Mouse (Mus musculus): Measurements from ENCODE around the gene Vav1. TPM values are rescaled to one million over a fixed set of nuclear protein-coding genes. Genes with fewer than 3 reads are reported as not detected.

Gene Vav1
- polyA plus RNA-seq, 1 experiment from 2014 or later = 1.7 TPM

- Histone ChIP-seq H3K27ac (replicated peaks; ENCODE audit: low read depth, low read length) (no peak overlapping the region), H3K4me3 (ENCODE audit: low read depth, low read length) (no peak overlapping the region), H3K36me3 (ENCODE audit: control insufficient read depth, insufficient read depth, low read length) (no peaks in the 10 kb centered on the region), H3K27me3 (ENCODE audit: control insufficient read depth, insufficient read depth, low read length) (no peaks in the 10 kb centered on the region), H3K9ac (ENCODE audit: low read length) (no peak overlapping the region), H3K9me3 (ENCODE audit: control insufficient read depth, low read length) (no peaks in the 10 kb centered on the region; the same call in 1 of the 2 replicates), H3K4me1 (ENCODE audit: control insufficient read depth, insufficient read depth, low read length) (no peaks in the 10 kb centered on the region), H3K4me2 (ENCODE audit: low read depth, severe bottlenecking) (no peak overlapping the region)
- DNase-seq (ENCODE audit: low spot score) (no peak), ATAC-seq (ENCODE audit: insufficient number of reproducible peaks, low FRiP score, low TSS enrichment, low read depth) (no peak)
- WGBS = 75% methylated on average over 2 of the region's 2 CpGs
Measured at GRCm38 (mm10) chr17:57344029-57344707, 65.3 kb downstream of the Vav1 start.

GRCm38 (mm10) chr17:57347017-57347416, 68.1 kb downstream of the Vav1 start:
- ATAC-seq (ENCODE audit: insufficient number of reproducible peaks, low FRiP score, low TSS enrichment, low read depth) (no peak), DNase-seq (ENCODE audit: low spot score) (no peak)
- H3K4me3 ChIP-seq (ENCODE audit: low read depth, low read length) = no peak overlapping the region
- H3K9ac ChIP-seq (ENCODE audit: low read length) = no peak overlapping the region
- no peak overlapping the region for H3K4me2 ChIP-seq (ENCODE audit: low read depth, severe bottlenecking)
- no peaks in the 10 kb centered on the region for H3K4me1 ChIP-seq (ENCODE audit: control insufficient read depth, insufficient read depth, low read length)
- no peaks in the 10 kb centered on the region for H3K27me3 ChIP-seq (ENCODE audit: control insufficient read depth, insufficient read depth, low read length)
- 76% methylated on average over 6 of the region's 6 CpGs for WGBS
- no peaks in the 10 kb centered on the region for H3K36me3 ChIP-seq (ENCODE audit: control insufficient read depth, insufficient read depth, low read length)
- no peaks in the 10 kb centered on the region; the same call in 1 of the 2 replicates for H3K9me3 ChIP-seq (ENCODE audit: control insufficient read depth, low read length)
- H3K27ac ChIP-seq (replicated peaks; ENCODE audit: low read depth, low read length) = no peak overlapping the region

GRCm38 (mm10) chr17:57347781-57348180, 68.9 kb downstream of the Vav1 start:
- no peaks in the 10 kb centered on the region for H3K36me3 ChIP-seq (ENCODE audit: control insufficient read depth, insufficient read depth, low read length)
- no peak for ATAC-seq (ENCODE audit: insufficient number of reproducible peaks, low FRiP score, low TSS enrichment, low read depth)

DNA sequence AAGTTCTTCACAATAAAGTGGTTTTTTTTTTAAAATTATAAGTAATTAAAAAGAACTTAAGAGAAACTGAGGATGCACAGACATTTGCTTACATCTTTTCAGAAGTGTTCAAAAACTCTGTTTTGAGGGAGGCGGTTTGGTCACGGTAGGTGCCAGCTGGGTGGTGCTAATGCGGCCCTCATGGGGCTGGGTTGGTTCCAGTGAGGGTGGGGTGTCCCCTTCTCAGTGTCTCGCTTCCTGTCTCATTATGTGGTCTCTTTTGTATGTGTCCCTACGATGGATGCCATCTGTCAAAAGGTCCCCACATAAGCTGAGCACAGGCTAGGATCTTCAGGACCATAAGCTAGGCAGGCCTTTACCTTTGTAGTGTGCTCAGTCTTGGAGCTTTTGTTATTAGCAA, 70.2 kb downstream of the Vav1 start:
- WGBS = 81% methylated on average over 5 of the region's 5 CpGs
- no peak overlapping the region for H3K4me3 ChIP-seq (ENCODE audit: low read depth, low read length)
- no peak for DNase-seq (ENCODE audit: low spot score)
- H3K27ac ChIP-seq (replicated peaks; ENCODE audit: low read depth, low read length) = no peak overlapping the region
- no peak for ATAC-seq (ENCODE audit: insufficient number of reproducible peaks, low FRiP score, low TSS enrichment, low read depth)
- no peaks in the 10 kb centered on the region for H3K9me3 ChIP-seq (ENCODE audit: control insufficient read depth, low read length)
- H3K4me1 ChIP-seq (ENCODE audit: control insufficient read depth, insufficient read depth, low read length) = no peaks in the 10 kb centered on the region
- no peaks in the 10 kb centered on the region for H3K36me3 ChIP-seq (ENCODE audit: control insufficient read depth, insufficient read depth, low read length)
- no peaks in the 10 kb centered on the region for H3K27me3 ChIP-seq (ENCODE audit: control insufficient read depth, insufficient read depth, low read length)
- no peak overlapping the region for H3K4me2 ChIP-seq (ENCODE audit: low read depth, severe bottlenecking)
- H3K9ac ChIP-seq (ENCODE audit: low read length) = no peak overlapping the region

More at GRCm38 (mm10) chr17:57347781-57348180, 68.9 kb downstream of the Vav1 start:
- Histone ChIP-seq H3K9me3 (ENCODE audit: control insufficient read depth, low read length) (no peaks in the 10 kb centered on the region), H3K27ac (replicated peaks; ENCODE audit: low read depth, low read length) (no peak overlapping the region), H3K27me3 (ENCODE audit: control insufficient read depth, insufficient read depth, low read length) (no peaks in the 10 kb centered on the region), H3K4me3 (ENCODE audit: low read depth, low read length) (no peak overlapping the region), H3K9ac (ENCODE audit: low read length) (no peak overlapping the region), H3K4me2 (ENCODE audit: low read depth, severe bottlenecking) (no peak overlapping the region), H3K4me1 (ENCODE audit: control insufficient read depth, insufficient read depth, low read length) (no peaks in the 10 kb centered on the region)
- 86% methylated on average over 2 of the region's 2 CpGs for WGBS
- no peak for DNase-seq (ENCODE audit: low spot score)

GRCm38 (mm10) chr17:57350212-57350611, 71.3 kb downstream of the Vav1 start:
- WGBS = 93% methylated on average over 5 of the region's 5 CpGs

DNA sequence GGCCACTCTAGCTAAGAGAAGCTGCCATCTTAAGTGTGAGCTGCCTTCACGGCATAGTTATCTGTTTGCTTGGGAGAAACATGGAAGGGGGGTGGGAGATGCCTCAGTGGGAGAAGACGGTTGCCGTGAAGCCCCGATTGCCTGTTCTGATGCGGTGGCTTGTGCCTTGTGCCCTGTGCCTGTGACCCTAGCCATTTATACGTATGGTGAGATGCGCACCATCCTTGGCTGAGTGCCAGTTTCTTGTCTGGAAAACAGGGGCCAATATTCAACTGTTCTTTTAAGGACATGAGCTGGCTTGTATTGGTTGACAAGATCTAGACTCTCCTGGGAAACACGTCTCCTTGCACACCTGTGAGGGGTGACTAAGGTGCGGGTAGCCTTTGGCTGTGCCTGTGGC, 72.2 kb downstream of the Vav1 start:
- no peaks in the 10 kb centered on the region for H3K4me1 ChIP-seq (ENCODE audit: control insufficient read depth, insufficient read depth, low read length)
- H3K4me3 ChIP-seq (ENCODE audit: low read depth, low read length) = no peak overlapping the region
- no peaks in the 10 kb centered on the region for H3K9me3 ChIP-seq (ENCODE audit: control insufficient read depth, low read length)
- no peak for ATAC-seq (ENCODE audit: insufficient number of reproducible peaks, low FRiP score, low TSS enrichment, low read depth)
- no peak overlapping the region for H3K27ac ChIP-seq (replicated peaks; ENCODE audit: low read depth, low read length)
- no peak overlapping the region for H3K9ac ChIP-seq (ENCODE audit: low read length)
- no peak overlapping the region for H3K4me2 ChIP-seq (ENCODE audit: low read depth, severe bottlenecking)
- no peaks in the 10 kb centered on the region for H3K36me3 ChIP-seq (ENCODE audit: control insufficient read depth, insufficient read depth, low read length)
- 93% methylated on average over 9 of the region's 9 CpGs for WGBS
- no peaks in the 10 kb centered on the region for H3K27me3 ChIP-seq (ENCODE audit: control insufficient read depth, insufficient read depth, low read length)
- DNase-seq (ENCODE audit: low spot score) = no peak

More at GRCm38 (mm10) chr17:57350212-57350611, 71.3 kb downstream of the Vav1 start:
- no peaks in the 10 kb centered on the region for H3K4me1 ChIP-seq (ENCODE audit: control insufficient read depth, insufficient read depth, low read length)
- no peak for DNase-seq (ENCODE audit: low spot score)
- ATAC-seq (ENCODE audit: insufficient number of reproducible peaks, low FRiP score, low TSS enrichment, low read depth) = no peak
- H3K9me3 ChIP-seq (ENCODE audit: control insufficient read depth, low read length) = no peaks in the 10 kb centered on the region
- no peak overlapping the region for H3K9ac ChIP-seq (ENCODE audit: low read length)
- no peak overlapping the region for H3K27ac ChIP-seq (replicated peaks; ENCODE audit: low read depth, low read length)
- H3K4me3 ChIP-seq (ENCODE audit: low read depth, low read length) = no peak overlapping the region
- no peak overlapping the region for H3K4me2 ChIP-seq (ENCODE audit: low read depth, severe bottlenecking)
- H3K27me3 ChIP-seq (ENCODE audit: control insufficient read depth, insufficient read depth, low read length) = no peaks in the 10 kb centered on the region
- no peaks in the 10 kb centered on the region for H3K36me3 ChIP-seq (ENCODE audit: control insufficient read depth, insufficient read depth, low read length)

DNA sequence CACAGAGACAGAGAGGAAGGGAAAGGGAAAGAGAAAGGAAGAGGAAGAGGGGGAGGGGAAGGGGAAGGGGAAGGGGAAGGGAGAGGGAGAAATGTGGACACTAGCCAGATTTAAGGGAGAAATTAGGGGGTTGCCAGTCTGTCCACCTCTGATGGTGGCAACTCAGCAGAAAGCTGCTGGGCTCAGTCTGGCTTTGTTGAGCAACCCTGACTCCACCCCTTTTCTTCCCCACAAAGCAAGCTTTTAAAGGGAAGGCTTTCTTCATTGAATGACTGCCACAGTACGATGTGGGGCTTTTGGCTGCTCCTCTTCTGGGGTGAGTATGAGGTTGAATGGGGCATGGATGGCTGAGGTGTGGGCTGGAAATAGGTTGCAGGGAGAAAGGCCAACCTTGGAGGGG, 79.5 kb downstream of the Vav1 start, which contains the start of gene Adgre1:
Gene Adgre1 (plus strand): TSS at position 251 of the 400 bp plus-strand sequence.
- WGBS = 32% methylated on average over 1 of the region's 1 CpGs
- H3K27me3 ChIP-seq (ENCODE audit: control insufficient read depth, insufficient read depth, low read length) = no peaks in the 10 kb centered on the region
- ATAC-seq (ENCODE audit: insufficient number of reproducible peaks, low FRiP score, low TSS enrichment, low read depth) (no peak), DNase-seq (ENCODE audit: low spot score) (no peak)
- H3K27ac ChIP-seq (replicated peaks; ENCODE audit: low read depth, low read length) = no peak within 1 kb of the TSS
- H3K4me2 ChIP-seq (ENCODE audit: low read depth, severe bottlenecking) = no peak within 1 kb of the TSS
- no peaks in the 10 kb centered on the region for H3K9me3 ChIP-seq (ENCODE audit: control insufficient read depth, low read length)
- H3K36me3 ChIP-seq (ENCODE audit: control insufficient read depth, insufficient read depth, low read length) = no peaks in the 10 kb centered on the region
- no peaks in the 10 kb centered on the region for H3K4me1 ChIP-seq (ENCODE audit: control insufficient read depth, insufficient read depth, low read length)
- no peak within 1 kb of the TSS for H3K4me3 ChIP-seq (ENCODE audit: low read depth, low read length)
- H3K9ac ChIP-seq (ENCODE audit: low read length) = no peak within 1 kb of the TSS

- no peak for ATAC-seq (ENCODE audit: insufficient number of reproducible peaks, low FRiP score, low TSS enrichment, low read depth)
- no peaks in the 10 kb centered on the region for H3K4me1 ChIP-seq (ENCODE audit: control insufficient read depth, insufficient read depth, low read length)
- H3K4me3 ChIP-seq (ENCODE audit: low read depth, low read length) = no peak overlapping the region
- H3K36me3 ChIP-seq (ENCODE audit: control insufficient read depth, insufficient read depth, low read length) = no peaks in the 10 kb centered on the region
- H3K9ac ChIP-seq (ENCODE audit: low read length) = no peak overlapping the region
- DNase-seq (ENCODE audit: low spot score) = no peak
- no peaks in the 10 kb centered on the region for H3K27me3 ChIP-seq (ENCODE audit: control insufficient read depth, insufficient read depth, low read length)
- no peaks in the 10 kb centered on the region for H3K9me3 ChIP-seq (ENCODE audit: control insufficient read depth, low read length)
- no peak overlapping the region for H3K27ac ChIP-seq (replicated peaks; ENCODE audit: low read depth, low read length)
- 90% methylated on average over 11 of the region's 11 CpGs for WGBS
- no peak overlapping the region for H3K4me2 ChIP-seq (ENCODE audit: low read depth, severe bottlenecking)
Measured at GRCm38 (mm10) chr17:57359485-57360241, 80.8 kb downstream of the Vav1 start.

Data from limb, embryonic 11.5 days (tissue).